Mouse (Mus musculus): ENCODE results near the gene Tnrc6b. TPM values are rescaled to one million over a fixed set of nuclear protein-coding genes. Genes with fewer than 3 reads are reported as not detected.
A peak's percentile ranks its signal among the peaks of the same experiment; 100 is the strongest.

Gene Tnrc6b
- total RNA-seq (2021) = 10 to 100 TPM; 44.6 to 66.8 TPM
- long read RNA-seq, experiment 1, partial matches to known transcripts = 5 of 11 reads
- long read RNA-seq, experiment 1, other reads (novel, unspliced or antisense) = 4 of 11 reads
- long read RNA-seq, experiment 2, partial matches to known transcripts = 0 of 2 reads
- long read RNA-seq, experiment 2, other reads (novel, unspliced or antisense) = 1 of 2 reads

DNA sequence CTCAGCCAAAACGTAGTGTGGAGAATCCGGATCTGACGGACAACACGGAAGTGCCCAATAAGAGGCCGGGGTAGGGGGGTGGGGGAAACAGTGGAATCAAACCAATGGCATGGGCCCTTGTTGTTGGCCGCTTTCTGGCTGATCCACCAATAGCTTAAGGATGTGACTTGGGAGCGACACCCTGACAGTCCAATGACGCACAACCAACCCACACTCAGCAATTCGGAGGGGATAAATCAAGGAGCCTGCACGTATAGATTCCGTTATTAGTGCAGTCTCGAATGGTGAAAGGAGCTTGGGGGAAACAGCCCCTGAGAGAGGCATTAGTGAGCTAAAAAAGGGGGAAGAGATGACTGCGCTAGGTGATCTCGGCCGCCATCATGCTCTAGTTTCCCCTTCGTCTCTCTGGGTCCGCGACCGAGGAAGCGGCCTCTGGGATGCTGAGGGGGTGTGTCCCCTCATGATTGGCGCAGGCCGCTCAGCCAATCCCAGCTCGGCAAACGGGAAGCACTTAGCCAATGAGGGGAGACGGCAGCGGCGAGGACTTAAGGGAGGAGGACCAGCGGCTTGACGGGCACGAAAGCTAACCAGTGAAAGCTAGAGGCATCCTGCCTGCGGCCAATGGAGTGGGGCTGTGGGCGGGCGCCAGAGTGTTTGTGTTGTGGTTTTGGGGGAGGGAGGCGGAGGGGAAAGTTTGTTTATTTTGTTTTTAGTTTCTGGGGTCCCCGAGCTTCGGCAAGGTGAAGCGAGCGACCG lies at the start of gene Tnrc6b:
Gene Tnrc6b, plus strand, starts transcription at position 706 of the 756 bp plus-strand sequence.
- peak; percentile 98 for DNase-seq

DNA sequence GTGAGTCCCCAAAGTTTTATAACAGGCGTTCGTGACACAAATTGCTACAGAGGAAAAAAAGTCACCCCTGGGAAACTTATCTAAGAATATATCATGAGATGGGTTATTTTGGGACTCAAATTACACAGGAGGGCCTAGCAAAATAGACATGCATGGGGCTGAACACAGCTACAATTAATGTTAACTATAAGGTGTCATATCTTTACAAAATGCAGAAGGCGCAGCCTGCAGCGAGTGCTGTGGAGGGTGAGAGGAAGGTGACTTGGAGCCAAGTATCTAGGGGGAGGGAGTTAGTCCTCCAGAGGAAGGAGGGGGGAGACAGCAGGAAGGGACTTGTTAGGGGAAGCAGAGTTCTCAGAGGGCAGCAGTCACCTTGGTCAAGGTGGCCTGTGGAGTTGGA lies 46.7 kb upstream of the Tnrc6b start:
- no peak for DNase-seq

DNA sequence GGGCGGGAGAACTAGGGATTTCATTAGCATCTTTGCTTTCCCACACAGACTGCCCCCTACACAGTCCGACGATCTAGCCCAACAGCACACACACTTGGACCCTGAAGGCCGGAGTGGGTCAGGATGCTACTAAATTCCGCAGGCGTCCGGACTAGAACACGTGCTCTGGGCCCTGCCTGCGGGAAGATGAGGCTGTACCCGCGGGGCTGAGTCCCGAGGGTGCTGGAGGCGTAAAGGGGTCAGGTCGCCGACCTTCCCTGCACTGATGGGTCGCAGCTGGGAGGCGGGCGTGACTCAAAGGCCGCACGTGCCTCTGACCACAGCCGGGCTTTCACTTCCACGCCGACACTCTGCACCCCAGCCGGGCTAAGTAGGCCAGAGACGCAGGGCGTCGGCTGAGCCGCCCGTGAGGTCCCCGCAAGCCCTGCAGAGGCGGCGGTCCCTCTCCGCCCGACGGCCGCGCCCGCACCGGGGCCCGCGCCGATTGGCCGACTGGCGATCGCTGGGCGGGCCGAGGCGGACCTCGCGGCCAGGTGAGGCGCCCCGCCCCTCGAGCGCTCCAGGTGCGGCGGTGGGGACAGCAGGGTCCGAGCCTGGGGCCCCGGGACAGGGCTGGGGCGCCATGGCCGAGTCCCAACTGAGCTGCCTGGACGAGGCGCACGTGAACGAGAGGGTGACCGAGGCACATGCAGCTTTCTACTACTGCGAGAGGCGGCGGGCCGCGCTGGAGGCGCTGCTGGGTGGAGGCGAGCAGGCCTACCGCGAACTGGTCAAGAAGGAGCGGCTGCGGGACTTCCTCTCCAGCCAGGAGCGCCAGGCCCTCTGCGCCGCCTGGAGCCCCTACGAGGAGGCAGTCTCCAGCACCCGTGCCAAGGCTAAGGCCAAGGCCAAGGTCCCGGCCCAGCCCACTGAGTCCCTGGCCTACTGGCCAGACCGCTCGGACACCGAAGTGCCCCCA lies 39.5 kb upstream of the Tnrc6b start, which contains the start of gene Fam83f:
Gene Fam83f, plus strand, starts transcription at position 553 of the 958 bp plus-strand sequence.
- peak; percentile 38 for DNase-seq

DNA sequence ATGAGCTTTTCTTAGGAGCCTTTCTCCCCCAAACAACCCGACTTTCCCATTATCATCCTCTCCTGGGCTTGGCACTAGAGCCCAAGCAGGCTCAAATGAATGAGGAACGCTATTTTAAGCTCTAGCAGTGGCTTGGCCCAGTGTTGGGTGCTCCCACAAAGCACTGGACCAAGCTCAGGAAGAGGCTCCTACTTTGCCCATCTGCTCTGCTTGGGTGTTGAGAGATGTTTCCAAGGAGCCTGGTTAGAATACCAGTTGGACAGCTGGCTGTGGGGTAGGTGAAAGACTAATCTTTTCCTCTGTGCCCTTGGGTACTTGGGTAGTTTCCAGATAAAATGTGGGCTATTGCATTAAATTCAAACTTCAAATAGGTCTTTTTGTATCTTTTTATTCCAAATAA lies 38.3 kb upstream of the Tnrc6b start:
- DNase-seq = no peak

DNA sequence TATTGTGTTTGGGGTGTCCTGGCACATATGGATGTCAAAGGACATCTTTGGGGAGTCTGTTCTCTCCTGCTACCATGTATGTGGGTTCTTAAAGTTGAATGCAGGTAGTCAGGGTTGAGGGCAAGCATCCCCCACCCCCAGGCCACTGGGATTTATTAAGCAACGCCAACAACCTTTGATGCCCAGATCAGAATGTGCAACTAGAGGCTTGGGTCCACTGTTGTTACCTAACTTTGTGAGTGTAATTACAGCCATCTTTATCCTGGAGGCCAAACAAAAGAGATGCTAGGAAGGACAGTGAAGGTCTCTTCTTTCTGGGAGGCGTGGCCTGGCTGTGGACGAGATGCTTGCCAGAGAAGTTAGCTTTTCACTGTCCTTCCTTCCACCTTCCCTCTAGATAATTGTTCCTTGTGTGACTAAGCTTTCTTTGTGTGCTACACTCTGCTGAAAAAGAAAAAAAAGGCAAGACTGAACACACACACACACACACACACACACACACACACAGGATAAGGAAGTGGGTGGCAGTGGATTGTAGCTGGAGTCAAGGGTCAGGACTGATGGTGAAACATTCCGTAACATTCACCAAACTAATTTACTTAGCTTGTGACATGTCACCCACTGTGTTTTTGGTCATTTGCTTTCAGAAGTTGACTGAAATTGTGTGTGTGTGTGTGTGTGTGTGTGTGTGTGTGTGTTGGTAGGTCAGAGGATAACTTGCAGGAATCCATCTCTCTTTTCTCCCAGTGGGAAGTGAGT lies 37.6 kb upstream of the Tnrc6b start:
- no peak for DNase-seq

DNA sequence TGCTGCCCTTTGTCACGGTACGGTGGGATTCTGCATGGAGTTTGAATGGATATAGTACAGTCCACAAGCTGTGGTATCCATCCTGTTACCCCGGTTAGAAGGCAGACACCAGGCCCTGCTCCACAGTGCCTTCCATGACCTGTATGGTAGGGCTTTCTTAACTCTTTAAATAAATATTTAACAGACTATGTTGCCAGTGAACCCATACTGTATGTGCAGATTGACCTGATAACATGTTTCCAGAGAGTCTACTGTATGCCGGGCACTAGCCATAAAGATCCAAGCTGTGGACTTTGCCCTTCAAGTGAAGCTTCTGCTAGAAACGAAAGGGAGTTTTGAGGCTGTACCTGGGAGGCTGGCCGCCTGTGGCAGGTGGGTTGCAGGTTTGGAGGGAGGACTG lies 36.4 kb upstream of the Tnrc6b start:
- DNase-seq = no peak

DNA sequence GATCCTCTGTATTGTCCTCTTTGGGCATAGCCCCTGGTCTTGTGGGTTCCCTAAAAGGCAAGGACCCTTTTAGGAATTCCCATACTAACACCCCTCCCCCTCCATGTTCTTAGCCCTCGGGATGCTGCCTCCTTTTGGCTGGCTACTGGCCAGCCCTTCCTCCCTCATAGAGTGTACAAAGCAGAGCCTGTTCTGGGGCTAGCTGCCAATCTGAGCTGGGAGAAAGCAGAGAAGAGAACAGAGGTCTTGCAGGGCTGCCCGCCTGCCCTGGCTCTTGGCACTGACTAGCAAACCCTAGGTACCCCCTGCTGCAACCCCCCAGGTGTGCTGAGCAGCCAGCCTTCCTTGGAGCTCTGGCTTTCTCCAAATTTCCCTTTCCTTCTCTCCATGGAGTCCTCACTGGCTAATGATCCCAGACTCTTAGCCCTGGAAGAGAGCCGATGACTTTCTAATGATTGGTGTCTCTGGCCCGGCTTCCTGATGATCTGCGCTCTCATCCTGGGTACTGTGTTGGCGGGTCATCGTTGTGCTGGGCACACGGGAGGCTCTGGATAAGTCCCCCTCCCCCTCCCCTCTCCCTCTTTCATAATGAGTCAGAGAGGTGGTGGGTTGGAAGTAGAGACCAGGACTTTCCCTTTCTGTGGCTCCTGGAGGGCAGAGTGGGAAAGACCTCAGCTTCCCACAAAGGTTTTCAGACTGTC lies 31.4 kb upstream of the Tnrc6b start:
- peak; percentile 35 for DNase-seq

DNA sequence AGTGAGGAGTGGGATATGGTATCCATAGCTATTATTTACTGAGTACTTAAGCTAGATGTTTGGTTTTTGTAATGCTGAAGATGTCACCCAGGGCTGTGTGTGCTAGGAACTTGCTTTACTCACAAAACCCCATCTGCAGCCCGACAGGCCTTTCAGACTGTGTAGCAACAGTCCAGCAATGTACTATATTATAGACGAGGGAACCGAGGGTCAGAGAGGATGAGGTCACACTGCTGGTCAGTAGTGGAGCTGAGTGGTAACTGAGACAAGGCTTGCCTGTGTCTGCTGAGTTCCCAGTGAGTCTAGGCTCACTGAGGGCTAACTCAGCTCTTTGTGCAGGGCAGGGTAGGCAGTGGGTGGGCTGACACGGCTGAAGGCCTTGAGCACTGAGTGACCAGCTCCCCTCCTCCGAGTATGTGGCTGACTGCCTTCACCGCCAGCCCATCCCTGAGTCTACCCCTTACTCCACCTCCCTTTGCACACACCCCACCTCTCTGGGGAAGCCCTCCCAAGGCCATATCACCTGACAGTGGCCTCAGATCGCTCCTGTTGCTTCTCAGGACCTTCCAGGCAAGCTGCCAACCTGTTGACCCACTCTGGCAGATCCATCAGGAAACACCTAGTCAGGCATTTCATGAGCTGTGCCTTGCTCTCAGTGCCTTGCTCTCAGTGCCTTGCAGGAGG lies 30.6 kb upstream of the Tnrc6b start:
- DNase-seq = no peak

DNA sequence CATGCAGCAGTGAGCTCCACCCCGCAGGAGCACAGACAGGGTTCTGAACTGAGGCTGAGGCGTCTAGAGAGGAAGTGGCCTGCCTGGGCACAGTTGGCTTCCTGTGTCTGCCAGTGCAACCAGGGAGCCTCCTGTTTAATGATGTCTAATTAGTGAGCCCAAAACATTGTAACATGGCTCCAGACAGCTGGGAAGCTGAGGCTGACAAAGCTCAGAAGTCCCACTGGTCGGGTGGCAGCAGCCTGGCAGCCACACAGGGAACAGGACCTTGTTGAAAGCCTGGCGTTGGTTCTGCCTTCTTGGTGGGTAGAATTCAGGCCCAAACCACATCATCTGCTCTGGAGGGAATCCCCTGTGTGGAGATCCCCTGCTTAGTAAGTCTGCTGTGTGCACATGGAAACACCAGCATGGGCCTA lies 29.6 kb upstream of the Tnrc6b start:
- no peak for DNase-seq

DNA sequence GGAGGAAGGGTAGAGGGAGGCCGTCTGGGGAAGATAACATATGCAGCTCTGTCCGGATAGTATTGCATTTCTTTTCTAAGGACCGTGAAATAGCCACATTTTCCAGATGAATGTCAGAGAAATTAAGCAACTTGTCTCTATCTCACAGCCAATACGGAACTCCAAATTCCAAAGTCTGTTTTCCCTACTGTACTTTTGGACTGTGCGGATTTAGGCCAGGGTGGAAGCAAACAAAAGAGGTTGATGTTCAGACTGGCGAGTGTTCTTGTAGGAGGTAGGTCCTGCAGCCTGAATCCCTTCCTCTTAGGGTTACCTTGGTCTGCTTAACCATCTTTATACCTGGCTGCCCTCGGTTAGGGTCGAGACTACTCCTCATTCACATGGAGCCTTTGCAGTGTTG lies 28.8 kb upstream of the Tnrc6b start:
- no peak for DNase-seq

DNA sequence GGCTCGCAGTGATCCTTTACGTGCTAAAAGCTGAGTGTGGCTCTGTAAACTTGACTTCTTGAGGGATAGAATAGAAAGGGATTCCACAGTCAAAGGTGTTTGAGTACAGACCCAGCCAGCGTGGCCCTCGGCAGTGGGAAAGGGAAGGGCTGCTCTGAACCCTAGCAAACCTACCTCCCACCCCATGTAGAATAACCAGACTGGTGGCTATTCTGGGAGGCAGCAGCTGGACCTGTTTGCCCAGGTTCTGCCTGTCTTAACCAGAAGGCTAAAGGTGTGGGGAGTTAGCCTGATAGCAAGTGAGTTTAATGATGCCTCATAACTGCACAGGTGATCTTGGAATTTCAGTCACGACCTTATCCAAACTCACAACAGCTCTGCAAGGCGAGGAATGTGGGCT lies 28.0 kb upstream of the Tnrc6b start:
- DNase-seq = no peak

DNA sequence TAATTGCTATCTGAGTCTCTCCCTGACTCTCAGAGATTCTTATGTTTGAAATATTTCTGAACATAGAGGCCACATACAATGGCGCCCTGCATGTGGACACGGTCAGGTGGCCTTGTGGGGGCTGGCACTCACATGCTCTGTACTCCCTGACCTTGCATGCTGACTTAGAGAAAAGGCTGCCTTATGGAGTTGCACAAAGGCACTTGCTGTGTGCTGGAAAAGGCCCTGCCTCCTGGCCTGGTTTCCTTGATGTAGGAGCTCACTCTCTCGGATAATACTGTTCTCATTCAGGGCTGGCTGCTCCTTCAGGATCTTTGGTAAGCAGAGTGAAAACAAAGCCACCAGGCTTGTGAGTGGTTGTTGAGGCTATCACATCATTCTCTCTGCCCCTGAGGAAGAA lies 27.1 kb upstream of the Tnrc6b start:
- DNase-seq = no peak

DNA sequence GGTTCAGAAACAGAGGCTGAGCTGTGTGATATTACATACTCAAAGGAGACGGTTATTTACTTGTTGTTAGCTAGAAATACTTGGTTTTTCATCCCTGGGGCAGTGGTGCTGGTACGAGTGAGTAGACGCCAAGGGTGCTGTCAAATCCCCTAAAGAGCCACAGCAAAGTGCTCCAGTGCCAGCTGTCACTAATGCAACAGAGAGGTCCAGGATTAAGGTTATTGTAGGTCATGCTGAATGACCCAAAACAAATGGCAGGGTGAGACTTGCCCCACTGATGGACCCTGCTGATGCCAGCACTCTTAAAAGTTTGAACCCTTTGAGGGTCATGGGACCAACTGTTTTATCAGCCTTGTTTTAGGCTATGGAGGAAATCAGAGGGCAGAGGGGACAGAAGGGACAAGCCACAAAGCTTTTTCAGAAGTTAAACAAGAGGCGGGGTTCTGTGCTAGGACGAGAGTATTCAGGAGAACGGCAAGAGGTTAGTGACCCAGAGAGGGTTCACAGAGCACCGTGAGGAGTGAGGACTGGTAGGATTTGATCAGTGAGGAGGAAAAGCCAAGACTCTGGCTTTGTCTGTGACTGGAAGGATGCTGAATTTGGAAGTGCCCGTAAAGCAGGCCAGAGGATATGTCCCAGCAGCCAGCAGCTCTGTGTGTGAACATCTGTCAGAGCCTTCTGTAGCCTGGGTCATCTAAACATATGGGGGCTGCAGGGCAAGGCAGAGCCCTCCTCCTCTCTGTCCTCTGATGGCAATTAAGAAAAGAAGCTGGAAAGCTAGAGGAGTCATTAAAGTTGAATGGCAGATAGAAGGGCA lies 26.1 kb upstream of the Tnrc6b start:
- DNase-seq = no peak

DNA sequence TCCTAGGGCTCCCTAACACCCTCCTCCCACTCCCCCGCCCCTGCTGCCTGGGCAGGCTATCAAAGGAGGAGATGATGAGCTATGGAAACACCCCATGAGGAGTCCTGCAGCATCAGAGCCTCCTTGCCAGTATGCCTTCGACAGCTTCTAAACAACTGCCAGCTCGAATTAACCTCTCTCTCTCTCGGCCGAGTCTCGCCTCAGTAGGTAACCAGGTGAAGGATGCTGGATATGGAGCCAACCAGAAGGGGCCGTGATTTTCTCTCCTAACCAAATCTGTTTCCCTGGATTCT lies 25.6 kb upstream of the Tnrc6b start:
- DNase-seq = no peak

DNA sequence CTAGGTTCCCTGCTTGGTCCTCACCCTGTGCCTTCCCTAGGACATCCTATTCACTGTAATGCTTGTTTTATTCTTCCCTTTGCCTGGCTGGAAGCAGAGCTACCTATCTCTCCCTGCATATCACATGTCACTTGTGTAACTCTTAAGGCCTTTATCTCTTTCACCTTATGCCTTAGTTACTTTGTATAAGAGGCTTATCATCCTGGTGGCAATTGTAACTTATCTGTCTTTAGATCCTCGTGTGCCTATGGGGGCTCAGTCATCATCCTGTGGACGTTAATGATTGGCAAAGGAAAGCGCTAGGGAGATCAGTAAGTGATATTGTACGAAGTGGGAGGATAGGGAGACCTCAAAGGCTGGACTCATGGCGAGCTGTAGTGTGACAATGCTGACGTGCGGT lies 22.6 kb upstream of the Tnrc6b start:
- no peak for DNase-seq

DNA sequence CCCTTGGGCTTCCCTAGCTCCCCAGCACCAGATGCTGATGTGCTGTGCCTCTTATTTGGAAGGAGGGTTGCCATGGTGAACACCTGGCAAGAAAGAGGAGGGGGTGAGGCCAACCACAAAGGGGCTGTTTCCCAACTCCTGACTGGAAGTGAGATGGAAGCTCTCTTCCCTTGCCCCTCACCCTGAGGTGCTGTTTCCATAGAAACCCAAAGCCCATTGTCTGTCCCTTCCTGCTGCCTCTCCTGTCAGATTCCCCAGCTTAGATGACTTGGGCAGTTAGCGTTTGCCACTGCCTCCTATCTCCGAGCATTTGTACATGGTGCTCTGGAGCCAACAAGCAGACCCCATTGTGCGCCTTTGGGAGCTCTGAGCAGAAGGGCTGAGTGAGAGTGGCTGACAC lies 17.6 kb upstream of the Tnrc6b start:
- DNase-seq = no peak

DNA sequence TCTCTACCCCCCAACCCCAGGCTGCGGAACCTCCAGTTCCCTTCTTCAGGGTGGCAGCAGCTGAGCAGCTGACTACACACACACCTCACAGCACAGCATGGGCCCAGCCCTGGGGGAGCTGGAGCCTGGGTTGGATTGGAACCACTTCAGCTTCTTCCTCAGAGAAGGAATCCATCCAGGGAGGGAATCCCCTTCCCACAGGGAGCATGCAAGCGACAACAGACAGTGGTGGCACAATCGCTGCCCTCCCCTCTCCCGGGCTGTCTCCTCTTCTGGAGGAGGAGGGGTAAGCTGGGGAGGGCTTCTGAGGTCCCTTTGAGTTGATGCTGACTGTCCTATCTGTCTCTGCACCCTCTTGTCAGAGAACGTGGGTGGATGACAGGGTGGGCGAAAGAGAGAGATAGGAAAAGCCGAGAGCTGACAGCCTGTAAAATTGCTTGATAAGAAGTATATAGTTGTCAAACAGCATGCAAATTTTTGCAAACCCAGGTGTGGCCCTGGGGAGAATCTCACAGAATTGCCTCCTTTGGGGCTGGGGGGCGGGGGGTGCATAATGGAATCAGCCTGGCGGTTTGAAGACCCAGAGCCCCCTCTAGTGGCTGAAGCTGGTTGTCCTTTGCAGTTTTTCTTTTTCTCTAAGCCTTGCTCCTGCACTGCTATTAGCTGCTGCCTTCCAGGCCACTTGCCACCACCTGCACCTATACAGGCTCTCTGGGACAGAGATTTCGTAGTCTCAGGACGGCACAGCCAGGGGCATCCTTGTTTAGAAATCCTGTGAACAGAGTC lies 16.8 kb upstream of the Tnrc6b start:
- DNase-seq = peak; percentile 76

DNA sequence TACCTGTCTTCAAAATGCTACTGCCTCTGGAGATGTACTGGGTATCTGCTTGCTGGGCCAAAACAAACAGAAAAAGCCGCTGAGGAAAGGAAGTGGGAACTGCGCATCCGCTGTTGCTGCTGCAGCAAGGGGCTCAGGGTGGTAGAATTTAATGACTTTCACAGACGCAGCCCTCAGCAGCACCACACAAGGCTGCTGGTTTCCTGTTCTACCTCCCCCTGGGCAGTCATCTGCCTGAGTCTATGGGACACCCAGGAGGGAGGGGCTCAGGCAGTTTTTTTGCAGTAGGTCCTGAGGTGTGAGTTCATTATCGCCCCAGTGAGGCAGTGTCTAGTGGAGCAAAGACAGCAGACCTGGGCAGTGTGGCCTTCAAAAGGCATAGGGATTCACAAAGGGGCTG lies 13.5 kb upstream of the Tnrc6b start:
- no peak for DNase-seq

DNA sequence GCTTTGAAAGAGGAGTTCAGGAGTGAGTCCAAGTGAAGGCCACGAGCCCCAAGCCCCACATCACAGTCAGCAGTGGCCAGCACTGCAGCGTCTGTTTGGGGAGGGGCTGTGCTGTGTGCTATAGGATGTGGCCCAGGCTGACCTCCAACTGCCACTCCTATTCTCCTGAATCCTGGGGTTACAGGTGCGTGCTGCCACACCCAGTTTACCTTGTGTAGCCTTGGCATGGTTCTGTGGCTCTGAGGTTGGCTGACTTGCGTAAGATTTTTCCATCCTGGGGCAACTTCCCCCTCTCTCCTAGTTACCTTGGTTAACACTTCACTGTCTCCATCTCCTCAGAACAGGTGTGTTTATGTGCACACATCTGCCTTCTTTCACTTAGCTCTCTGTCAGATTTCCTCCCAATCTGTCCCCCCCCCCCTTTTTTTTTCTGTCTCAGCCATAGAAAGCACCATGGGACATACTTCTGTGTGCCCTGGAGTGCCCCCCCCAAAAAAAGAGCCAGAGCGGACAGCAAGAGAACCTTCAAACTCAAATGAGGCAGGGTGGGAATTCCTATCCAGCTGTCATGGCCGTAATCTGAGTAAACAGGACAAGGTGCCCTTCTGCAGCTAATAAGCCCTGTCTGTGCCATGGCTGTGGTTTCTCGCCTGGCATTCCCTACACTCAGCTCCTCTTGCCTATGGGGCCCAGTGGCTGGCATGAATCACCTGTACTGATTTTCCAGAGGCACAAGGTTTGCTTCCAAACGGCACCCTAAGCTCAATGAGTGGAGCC lies 9.4 kb upstream of the Tnrc6b start:
- no peak for DNase-seq

Measured in adrenal gland, postnatal 10 days (tissue).